Mouse (Mus musculus) frontal cortex, postnatal 36 days (tissue): ENCODE measurements at regions not wholly inside any gene's neighbourhood (a gene's known extent, or its start where the extent isn't known, plus 50 kb on each side); places are given as distances from the start of the nearest gene placed in this dataset.

ENCODE experiments used
- DNase-seq, 2 experiments: peaks; one replicate each; pipeline ENCODE4 v3.0.0; 2022; ENCODE audit warnings: low spot score in 2 of 2

GRCm38 (mm10) chr11:24795510-24796211, 717.8 kb downstream of the Bcl11a start:
- no peak for DNase-seq

GRCm38 (mm10) chr11:24804623-24805023, 726.8 kb downstream of the Bcl11a start:
- DNase-seq, result no peak

GRCm38 (mm10) chr11:24829578-24830401, 751.9 kb downstream of the Bcl11a start:
- DNase-seq, result no peak

- DNase-seq, result no peak
Observed at GRCm38 (mm10) chr11:24830484-24830883, 752.6 kb downstream of the Bcl11a start.

GRCm38 (mm10) chr11:24843839-24844738, 766.2 kb downstream of the Bcl11a start:
- peak in 1 of 2 experiments; percentile 24 for DNase-seq

GRCm38 (mm10) chr11:24856991-24857390, 779.1 kb downstream of the Bcl11a start:
- no peak for DNase-seq

- no peak for DNase-seq
Observed at GRCm38 (mm10) chr11:24864637-24865036, 786.8 kb downstream of the Bcl11a start.

GRCm38 (mm10) chr11:24865067-24865796, 787.4 kb downstream of the Bcl11a start:
- DNase-seq, result no peak
